Mouse (Mus musculus) gastrocnemius, adult 2 months (tissue): ENCODE results near the gene Pcp4. TPM values are rescaled to one million over a fixed set of nuclear protein-coding genes. Genes with fewer than 3 reads are reported as not detected.

Experiments used
- DNase-seq: peaks from one replicate; pipeline ENCODE4 v3.0.0; 2022
- H3K27ac ChIP-seq: fragments of 200-600 bp; 2 replicates; pipeline ENCODE4 v1.8.1; 2022; ENCODE audit warnings: mild to moderate bottlenecking
- H3K4me3 ChIP-seq: fragments of 200-600 bp; 2 replicates; pipeline ENCODE4 v1.8.1; 2022; ENCODE audit warnings: mild to moderate bottlenecking, moderate library complexity
- CTCF ChIP-seq: fragments of 200-600 bp; IDR thresholded peaks from 2 replicates; pipeline ENCODE4 v1.8.1; 2022; ENCODE audit warnings: antibody characterized with exemption, mild to moderate bottlenecking, moderate library complexity
- intact Hi-C: fragments of 180-260 bp; cut with DNase I; formaldehyde crosslinking; loops from one replicate; pipeline ENCODE4 v1.15.1; 2025
- total RNA-seq, 2 experiments: library from RNA; stranded (reverse); gene quantifications; 2 replicates each; pipeline ENCODE4 v1.2.3; 2021

The Pcp4 gene
- total RNA-seq, 2 experiments from 2014 or later: not detected

DNA sequence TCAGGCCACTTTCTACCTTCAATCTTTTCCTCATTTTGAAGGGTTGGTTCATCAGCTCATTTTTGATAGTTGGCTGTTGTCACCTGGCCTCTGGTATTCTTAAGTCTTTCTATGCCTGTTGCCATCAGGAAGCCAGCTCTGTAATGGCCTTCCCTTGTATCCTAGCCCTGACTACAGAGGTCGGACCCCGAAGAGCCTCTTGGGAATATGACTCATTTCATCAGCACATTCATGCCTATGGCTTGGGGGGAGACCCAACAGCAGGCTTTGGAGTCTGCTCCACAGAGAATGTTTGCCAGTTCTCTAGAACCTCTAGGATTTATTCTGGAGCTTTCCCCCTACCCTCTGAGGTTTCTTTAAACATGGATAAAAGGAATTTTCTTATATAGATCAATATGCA lies 8.1 kb upstream of the Pcp4 start:
- Histone ChIP-seq H3K4me3 (no peak overlapping the region), H3K27ac (no peak overlapping the region)
- intact Hi-C loops: no loop called here
- no peak for DNase-seq
- no peak for TF ChIP-seq CTCF

DNA sequence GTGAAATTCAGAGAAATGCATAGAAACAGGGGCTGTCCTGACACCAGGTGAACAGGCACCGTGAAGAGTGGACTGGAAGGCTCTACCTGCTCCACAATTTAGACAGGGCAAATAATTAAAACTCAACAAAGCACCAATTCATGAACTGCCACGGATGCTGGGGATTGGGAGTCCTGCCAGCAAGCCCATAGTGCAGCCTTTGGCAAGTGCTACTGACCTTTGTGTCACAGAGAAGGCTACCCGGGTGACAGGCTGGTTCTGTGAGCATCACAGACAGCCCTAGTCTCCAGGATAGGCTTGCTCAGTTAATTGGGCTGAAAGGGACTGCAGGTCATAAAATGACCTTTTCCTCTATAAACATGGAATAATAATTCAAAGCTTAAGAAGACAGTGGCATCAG lies 6.6 kb upstream of the Pcp4 start:
- no peak for TF ChIP-seq CTCF
- intact Hi-C loops: no loop called here

DNA sequence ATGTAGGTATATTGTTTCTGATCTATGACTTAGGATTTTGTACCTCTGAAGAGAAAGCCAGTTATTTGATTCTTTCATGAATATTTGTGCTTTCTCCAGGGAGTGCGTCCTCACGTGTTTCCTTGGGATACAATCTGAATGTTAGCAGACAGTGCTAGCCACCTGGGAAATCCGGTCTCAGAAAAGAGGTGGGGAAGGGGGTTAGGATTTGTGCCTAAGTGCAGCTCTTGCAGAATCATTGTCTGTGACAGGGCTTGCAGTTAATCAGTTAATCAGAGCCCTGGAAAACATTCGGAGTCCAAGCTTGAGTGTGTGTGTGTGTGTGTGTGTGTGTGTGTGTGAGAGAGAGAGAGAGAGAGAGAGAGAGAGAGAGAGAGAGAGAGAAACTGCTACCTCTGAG lies 605 bp downstream of the Pcp4 start:
- TF ChIP-seq CTCF: no peak
- intact Hi-C loops: loop anchor here (5.0 kb wide), 1 partner anchor 144 kb away; no protein-coding TSS in a partner anchor
- Histone ChIP-seq H3K27ac (no peak overlapping the region), H3K4me3 (no peak overlapping the region)
- DNase-seq: no peak

More for the DNA sequence above, 6.6 kb upstream of the Pcp4 start:
- no peak for DNase-seq
- no peak overlapping the region for H3K4me3 ChIP-seq
- no peak overlapping the region for H3K27ac ChIP-seq

DNA sequence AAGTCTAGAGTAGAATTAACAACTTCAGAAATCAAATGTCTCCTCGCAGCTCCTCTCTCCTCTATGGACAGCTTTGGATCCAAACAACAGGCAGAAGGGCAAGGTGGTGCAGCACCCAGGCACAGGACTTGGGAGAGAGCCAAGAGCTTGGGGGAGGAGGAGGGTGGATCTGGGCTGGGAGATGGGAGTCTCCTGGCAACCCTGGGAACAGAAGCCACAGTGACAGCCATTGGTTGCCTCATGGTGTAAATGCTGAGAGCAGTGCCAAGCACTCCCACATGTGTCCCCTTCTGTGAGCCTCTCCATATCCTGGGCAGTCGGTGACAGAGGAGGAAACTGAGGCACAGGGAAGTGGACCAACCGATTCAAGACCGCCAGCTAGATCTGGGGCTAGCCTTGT lies 1.3 kb downstream of the Pcp4 start:
- DNase-seq: no peak
- no peak for TF ChIP-seq CTCF
- intact Hi-C loops: loop anchor here (5.0 kb wide), 1 partner anchor 144 kb away; no protein-coding TSS in a partner anchor
- H3K27ac ChIP-seq: no peak overlapping the region
- no peak overlapping the region for H3K4me3 ChIP-seq

DNA sequence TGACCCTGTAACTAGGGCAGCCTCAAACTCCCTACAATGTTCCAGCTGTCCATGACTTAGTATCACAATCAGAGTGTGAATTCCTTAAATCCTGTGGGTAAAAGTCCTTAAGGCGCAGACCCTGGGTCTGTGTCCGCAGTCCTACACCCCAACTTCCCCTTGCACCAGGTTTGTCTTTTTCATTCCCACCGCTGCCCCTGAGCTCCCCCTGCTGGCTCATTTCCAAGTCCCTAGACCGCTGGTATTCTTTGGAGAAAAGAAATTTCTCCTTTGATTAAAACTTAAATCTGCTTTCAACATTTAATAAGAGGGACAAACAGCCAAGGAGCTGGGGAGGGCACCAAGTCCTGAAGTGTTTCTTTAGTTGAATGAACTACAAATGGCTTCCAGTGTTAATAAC lies 2.2 kb downstream of the Pcp4 start:
- intact Hi-C loops: loop anchor here (5.0 kb wide), 1 partner anchor 143 kb away; no protein-coding TSS in a partner anchor
- H3K4me3 ChIP-seq: no peak overlapping the region
- no peak for DNase-seq

DNA sequence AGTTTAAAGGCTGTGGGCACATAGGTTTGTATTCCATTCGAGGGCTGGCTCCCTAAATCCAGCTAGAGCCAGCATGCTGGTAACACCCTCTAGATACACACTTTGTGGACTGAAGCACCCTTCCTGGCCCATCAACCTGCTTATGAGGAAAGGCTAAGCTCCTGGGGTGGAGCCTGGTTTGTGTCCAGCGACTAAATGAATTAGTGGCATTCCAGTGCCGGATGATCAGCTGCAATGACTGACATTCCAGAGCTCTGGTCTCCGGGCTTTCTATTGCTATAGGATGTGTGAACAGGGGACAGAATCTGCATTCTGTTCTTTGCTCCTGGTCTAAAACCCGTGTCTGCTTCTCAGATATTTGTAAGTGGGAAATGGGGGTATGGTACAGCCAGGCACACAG lies 5.0 kb downstream of the Pcp4 start:
- intact Hi-C loops: no loop called here
- Histone ChIP-seq H3K4me3 (no peak overlapping the region), H3K27ac (no peak overlapping the region)
- no peak for TF ChIP-seq CTCF
- no peak for DNase-seq

More for the DNA sequence above, 2.2 kb downstream of the Pcp4 start:
- H3K27ac ChIP-seq: no peak overlapping the region
- no peak for TF ChIP-seq CTCF

DNA sequence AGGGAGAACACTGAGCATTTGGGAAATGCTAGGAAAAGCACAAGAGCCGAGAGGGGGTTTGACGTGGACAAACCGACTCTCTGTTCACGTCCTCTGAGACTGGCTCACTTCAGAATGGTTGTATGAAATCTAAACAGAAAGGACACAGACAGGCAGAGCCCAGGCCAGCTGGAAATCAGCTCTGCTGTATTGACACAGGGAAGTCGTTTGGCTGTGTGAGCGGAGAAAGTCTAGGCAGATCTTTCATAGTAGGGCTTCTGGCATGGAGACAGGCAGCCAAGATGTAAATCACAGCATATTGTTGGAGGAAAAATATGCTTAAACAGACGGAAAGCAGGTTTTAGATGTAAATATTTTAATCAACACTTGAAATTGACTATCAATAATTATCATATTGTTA lies 5.4 kb downstream of the Pcp4 start:
- DNase-seq: no peak
- Histone ChIP-seq H3K4me3 (no peak overlapping the region), H3K27ac (no peak overlapping the region)
- intact Hi-C loops: no loop called here
- no peak for TF ChIP-seq CTCF

DNA sequence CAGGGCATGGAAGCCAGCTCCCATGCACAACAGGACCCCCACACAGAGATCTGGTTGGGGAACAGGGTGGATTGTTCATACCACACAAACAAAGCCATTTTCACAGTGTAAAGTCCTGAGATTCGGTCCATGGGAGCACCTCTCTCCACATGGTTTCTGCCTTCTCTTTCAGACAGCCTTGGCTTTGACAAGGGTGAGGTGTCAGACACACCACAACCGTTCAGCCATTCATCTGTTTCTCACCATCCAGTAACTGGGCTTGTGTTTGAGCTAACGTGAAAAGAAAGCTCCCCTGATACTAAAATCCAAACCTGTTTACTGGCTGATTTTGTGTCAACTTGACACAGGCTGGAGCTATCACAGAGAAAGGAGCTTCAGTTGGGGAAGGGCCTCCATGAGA lies 6.8 kb downstream of the Pcp4 start:
- no peak for DNase-seq
- TF ChIP-seq CTCF: no peak
- Histone ChIP-seq H3K27ac (no peak overlapping the region), H3K4me3 (no peak overlapping the region)
- intact Hi-C loops: no loop called here

DNA sequence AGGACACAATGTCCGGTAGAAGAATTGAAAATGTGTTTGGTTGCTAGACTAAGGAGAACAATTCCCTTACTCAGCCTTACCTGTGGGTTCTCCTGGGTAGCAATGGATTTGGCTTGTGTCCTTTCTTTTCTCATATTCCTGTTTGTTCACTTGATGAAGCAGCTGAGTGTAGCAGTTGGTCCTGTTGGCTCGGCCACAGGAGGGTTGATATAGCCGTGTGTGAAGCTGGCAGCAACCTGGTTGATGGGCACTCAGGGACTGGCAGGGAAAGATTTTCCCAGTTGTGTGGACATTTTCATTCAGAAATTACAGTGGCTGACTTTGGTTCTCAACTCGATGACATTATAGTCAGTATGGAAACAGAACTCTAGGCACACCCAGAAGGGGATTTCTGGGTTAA lies 14.4 kb downstream of the Pcp4 start:
- no peak for DNase-seq
- no peak overlapping the region for H3K4me3 ChIP-seq
- TF ChIP-seq CTCF: no peak
- no peak overlapping the region for H3K27ac ChIP-seq
- intact Hi-C loops: no loop called here

DNA sequence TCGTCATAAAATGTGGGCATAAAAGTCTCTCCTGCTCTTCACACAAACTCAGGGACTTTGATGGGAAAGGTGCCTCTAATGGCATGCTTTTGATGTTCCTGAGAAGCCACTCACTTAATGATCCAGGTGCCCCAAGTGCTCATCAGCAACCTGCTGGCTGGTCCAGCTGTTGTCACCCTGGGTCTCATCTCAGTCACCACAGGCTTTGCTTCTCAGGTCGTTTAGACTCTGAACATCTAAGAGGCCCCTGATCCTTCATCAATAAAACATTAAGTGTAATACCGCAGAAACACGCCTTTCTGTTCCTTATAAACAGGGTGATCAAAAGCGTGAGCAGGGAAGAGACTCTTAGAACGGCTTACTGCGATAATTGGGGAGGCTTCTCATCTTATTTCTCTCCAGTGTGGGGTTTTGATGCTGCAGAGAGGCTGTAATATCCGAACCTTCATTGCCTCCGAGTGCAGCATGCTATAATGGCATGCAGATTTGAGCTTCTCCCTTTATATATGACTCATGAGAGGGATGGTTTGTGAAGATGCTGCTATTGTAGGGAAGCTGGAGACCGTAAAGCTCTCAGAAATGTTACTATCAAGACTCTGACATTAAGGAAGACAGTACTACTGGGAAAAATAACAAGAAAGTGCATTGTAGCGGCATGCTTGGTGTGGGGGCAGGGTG lies 19.7 kb downstream of the Pcp4 start:
- intact Hi-C loops: no loop called here
- no peak overlapping the region for H3K4me3 ChIP-seq
- no peak overlapping the region for H3K27ac ChIP-seq
- DNase-seq: no peak
- no peak for TF ChIP-seq CTCF

DNA sequence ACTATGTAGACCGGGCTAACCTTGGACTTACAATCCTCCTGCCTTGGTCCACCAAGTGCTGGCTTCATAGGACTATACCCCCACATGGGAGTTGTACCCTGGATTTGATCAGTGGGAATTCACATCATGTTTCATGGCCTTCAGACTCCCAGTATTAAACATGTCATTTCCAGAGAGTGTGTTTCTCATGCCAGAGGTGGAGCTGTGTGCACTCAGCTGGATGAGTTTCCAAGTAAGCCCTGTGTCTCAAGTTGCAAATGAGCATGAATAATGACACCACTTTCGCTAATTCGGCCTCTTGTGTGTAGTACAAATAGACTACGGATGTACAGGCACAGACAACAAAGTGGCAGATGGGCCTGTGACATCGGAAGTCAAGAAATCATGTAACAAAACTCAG lies 20.6 kb downstream of the Pcp4 start:
- intact Hi-C loops: no loop called here
- no peak overlapping the region for H3K4me3 ChIP-seq
- no peak for TF ChIP-seq CTCF
- H3K27ac ChIP-seq: no peak overlapping the region
- no peak for DNase-seq

DNA sequence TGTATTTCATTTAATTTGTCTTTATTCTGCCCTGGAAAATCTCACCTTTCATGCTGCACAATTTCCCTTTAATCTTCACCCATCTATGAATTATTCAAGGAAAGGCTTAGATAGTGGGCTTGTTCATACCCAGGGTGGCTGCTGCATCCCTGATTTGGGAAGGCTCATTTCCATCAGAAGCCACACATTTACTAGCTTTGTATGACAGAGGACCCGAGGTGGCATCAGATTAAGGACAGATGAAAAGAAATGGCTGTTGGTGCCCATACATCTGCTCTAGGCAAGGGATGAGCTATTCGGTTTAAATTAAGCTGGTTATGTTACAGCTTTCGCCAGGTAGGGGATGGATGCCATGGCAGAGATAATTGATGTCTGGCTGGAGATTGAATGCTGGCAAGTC lies 24.1 kb downstream of the Pcp4 start:
- intact Hi-C loops: no loop called here
- no peak overlapping the region for H3K27ac ChIP-seq
- no peak for DNase-seq
- no peak for TF ChIP-seq CTCF
- no peak overlapping the region for H3K4me3 ChIP-seq

DNA sequence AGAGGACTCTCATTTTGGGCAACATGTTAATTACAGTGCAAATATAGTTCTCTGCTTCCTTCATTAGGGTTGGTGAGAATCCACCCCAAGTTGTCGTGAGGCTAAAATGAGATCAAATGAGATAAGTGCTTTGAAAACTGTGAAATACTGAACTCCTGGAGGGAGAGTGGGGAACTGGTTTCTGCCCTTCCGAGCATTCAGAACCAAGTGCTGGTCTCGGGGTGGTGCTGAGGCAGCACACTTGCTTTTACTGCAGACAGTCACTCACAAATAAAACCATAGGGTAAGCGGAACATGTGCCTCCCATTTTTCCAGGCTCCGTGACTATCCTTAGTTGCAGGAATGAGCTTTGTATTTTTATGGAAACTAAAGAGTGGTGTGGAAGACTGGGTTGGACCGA lies 26.7 kb downstream of the Pcp4 start:
- H3K27ac ChIP-seq: no peak overlapping the region
- DNase-seq: no peak
- TF ChIP-seq CTCF: no peak
- intact Hi-C loops: no loop called here
- H3K4me3 ChIP-seq: no peak overlapping the region

DNA sequence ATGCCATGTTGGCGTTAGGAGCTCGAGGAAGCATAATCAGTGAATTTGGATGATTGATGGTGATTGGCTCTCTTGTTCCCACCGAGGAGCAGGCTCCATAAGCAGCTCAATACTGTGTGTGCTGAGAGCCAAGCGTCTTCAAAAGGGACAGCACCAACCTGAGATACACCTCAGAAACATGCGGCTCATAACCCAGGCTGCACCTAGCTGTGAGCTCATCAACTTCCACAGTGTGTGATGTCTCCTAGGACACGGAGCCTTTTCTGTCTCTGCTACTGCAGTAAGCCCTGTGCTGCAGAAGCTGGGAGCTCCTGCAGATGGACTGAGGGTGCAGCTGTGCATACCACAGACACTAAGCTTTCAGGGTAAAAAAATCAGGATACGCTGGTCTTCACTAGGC lies 31.5 kb downstream of the Pcp4 start:
- intact Hi-C loops: no loop called here
- TF ChIP-seq CTCF: no peak
- Histone ChIP-seq H3K27ac (no peak overlapping the region), H3K4me3 (no peak overlapping the region)
- DNase-seq: no peak
